Mouse (Mus musculus) mouse embryonic stem cell (cell line): ENCODE measurements around the gene Mad1l1.

Source experiments
- in situ Hi-C, 2 experiments: fragments of 300-500 bp; cut with MboI; formaldehyde crosslinking; loops; 1 replicate in 1 of 2; 3 replicates in 1 of 2; pipeline ENCODE4 v1.14.3; 2019 to 2020; ENCODE audit warnings: low sequenced_read_pairs in 2 of 2, low pct_unique_long_range_greater_than_20kb in 1 of 2, mixed read lengths in 1 of 2; ENCODE audit not compliant: unreplicated experiment in 1 of 2

Mad1l1 gene

DNA sequence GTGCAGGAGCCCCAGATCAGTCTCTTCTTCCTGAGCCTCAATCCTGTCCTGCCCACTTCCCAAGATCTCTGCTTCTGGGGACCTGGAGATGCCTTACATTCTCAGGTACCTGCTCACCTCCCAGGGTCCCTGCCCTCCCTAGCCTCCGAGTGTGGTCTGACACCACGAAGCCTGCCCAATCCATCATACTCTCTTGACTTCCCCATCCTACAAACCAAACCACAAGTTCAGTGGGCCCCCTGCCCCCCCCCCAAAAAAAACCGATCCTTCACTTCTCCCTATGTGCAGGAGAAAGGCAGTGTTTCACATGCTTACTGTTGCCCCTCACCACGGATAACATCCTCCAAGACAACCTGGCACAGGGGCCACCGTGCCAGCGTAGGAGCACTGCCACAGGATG lies 90.5 kb downstream of the Mad1l1 start:
- in situ Hi-C loops = no loop called here

- in situ Hi-C loops = no loop called here
Measured at GRCm38 (mm10) chr5:140228306-140228705, 93.0 kb downstream of the Mad1l1 start.

DNA sequence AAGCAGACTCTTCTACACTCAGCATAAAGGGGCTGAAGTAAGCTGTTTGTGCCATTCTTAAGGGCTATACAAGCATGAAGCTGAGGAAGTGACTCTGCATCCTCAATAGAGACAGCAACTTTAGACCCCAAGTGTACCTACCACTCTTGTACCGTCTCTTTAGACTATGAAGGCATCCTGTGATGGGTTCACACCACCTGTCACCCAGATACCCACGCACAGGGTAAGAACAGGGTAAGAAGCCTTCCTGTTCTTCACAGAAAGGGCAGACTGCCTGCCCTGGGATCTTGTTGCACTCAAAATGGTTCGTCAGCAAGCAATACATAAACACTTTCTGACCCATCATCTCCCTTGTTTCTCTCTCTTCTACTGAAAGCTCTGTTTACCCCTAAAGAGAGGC lies 94.5 kb downstream of the Mad1l1 start:
- in situ Hi-C loops = no loop called here

DNA sequence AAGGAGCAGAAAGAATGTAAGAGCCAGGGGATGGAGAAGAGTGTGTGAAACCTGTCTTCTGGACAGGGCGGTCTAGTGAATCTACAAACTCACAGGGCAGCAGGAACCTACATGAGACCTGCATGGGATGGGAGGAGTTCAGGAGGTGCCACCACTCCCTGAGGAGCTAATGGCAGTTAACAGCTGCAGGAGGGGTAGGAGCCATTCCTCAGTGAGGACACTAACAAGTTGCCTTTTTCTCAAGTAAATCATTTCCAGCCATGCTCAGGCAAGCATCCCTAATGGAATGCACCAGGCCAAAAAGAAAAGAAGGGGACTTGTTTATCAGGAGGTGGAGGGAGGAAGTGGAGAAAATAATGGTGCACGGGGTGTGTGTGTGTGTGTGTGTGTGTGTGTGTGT lies 95.5 kb downstream of the Mad1l1 start:
- in situ Hi-C loops = no loop called here

DNA sequence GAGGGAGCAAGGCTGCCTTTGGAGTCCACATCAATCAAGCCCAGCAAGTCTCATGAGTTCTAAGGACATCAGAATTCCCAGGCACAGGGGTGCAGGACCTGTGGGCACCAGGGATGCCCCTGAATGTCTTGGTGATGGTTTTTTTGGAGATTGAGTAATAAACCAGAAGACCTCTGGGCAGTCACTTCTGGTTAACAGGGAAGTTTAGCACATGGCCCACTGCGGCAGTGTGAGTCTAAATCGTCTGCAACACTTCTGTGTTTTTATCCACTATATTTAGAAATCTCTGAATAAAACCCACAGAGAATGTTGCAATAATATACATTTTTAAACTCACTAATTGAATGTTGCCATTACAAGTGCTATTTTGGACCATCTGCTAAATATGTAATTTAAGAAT lies 96.2 kb downstream of the Mad1l1 start:
- in situ Hi-C loops = no loop called here

- in situ Hi-C loops = no loop called here
Measured at GRCm38 (mm10) chr5:140223070-140224053, 98.0 kb downstream of the Mad1l1 start.

- in situ Hi-C loops = no loop called here
Measured at GRCm38 (mm10) chr5:140221016-140221650, 100.2 kb downstream of the Mad1l1 start.

DNA sequence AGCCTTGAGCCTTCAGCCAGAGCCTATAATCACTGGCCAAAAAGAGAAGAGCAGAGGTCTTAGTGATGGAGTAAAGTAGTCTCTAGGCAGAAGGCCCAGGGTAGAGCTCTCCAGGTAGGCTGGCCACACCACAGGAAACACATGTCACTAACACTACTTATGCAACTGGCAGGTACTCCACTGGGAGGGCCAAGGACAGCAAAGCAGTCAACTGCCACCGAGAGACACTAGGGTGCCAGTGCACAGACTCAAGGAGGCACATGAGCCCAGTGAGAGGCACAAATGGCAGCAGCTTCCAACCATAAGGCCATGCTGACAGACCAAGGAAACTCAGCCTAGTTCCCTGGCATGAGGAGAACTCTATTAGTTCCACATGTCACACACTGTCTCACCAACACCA lies 102.1 kb downstream of the Mad1l1 start:
- in situ Hi-C loops = no loop called here

- in situ Hi-C loops = no loop called here
Measured at GRCm38 (mm10) chr5:140217900-140218299, 103.5 kb downstream of the Mad1l1 start.

GRCm38 (mm10) chr5:140217083-140217482 lies 104.3 kb downstream of the Mad1l1 start:
- in situ Hi-C loops = no loop called here

GRCm38 (mm10) chr5:140215471-140216087 lies 105.8 kb downstream of the Mad1l1 start:
- in situ Hi-C loops = no loop called here

GRCm38 (mm10) chr5:140213001-140213400 lies 108.4 kb downstream of the Mad1l1 start:
- in situ Hi-C loops = no loop called here

- in situ Hi-C loops = no loop called here
Measured at GRCm38 (mm10) chr5:140210417-140211184, 110.8 kb downstream of the Mad1l1 start.

- in situ Hi-C loops = no loop called here
Measured at GRCm38 (mm10) chr5:140208743-140209409, 112.5 kb downstream of the Mad1l1 start.

DNA sequence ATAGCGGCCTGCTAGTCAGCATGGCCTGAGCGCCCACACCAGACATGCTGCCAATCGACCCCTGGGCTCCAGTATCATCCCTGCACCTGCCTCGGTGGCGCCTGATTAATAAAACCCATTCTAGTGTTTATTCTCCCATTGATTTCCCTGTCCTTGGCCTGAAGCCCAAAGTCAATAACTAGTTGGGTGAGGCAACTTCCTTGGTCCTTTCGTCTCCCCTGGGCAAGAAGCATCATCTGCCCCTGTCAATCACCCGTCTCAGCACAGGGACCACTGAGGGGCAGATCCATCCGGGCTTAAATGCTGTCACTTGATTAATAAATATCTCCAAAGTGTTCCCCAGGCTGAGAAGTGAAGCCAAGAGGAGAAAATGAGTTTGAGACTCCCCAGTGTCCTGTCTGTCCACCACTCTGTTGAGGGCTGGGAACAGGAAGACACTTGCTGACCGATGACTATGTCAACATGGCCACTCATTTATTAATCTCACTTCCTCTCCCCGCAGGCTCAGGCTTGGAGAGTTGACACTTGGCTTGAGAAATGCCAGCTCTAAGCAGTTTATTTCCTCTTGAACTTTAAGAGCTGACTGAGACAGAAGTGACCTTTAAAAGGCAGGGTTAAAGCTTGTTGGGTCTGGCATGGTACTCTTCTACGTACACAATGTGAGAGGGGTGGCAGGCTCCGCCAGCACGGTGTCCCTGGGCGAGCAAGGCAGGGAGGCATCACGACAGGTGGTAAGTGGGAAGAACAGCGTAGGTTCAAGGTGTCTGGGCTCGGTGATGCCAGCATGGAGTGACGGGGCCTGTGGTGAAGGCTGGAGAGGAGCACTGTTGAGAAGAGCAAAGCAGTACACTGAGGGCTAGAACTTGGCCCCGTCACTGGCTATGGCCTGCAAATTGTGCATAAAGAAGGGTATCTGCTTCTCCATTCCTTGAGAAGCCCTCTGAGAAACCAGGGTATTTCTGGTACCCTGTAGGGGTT lies 114.3 kb downstream of the Mad1l1 start:
- in situ Hi-C loops = no loop called here

DNA sequence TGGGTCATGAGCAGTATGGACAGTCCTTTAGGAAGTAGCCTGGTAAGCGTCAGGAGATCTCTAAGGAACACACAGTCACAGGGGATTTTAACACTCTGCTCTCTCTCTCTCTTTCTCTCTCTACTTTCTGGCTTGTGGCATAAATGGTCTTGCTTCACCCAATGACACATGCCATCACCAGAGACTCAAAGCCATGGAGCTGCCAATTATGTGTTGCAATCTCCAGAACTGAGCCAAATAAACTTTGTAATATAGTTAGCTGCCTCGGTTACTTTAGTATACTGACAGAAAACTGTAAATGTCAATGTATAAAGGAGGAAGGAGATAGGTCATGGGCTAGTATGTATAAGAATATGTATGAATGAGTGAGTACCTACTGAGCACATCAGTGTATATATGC lies 115.4 kb downstream of the Mad1l1 start:
- in situ Hi-C loops = no loop called here

DNA sequence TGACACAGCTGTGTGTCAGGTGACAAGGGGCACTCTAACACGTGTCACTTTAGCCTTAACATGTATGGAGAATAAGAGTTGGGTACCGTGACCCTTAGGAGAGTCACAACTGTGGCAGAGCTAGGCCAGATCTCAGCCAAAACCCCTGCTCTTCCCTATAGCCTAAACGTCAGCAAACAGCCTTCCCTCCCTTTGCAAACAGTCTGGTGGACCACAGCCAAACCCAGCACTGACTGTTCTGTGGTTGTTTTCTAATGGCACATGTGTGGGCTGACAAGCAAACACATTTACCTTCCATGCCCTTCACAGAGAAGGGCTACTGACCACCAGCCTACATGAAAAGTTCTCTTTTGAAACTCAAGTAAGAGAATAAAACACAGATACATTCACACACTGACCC lies 116.9 kb downstream of the Mad1l1 start:
- in situ Hi-C loops = no loop called here
